Mouse (Mus musculus) kidney, embryonic 14.5 days (tissue): ENCODE data around the gene Mrpl38. TPM values are rescaled to one million over a fixed set of nuclear protein-coding genes. Genes with fewer than 3 reads are reported as not detected.

ENCODE experiments used
- ATAC-seq: fragments of 200-750 bp; cut with Nextera tagmentation; 2 replicates; pipeline ENCODE4 v1.8.0; 2017; ENCODE audit warnings: moderate number of reproducible peaks, mild to moderate bottlenecking, moderate TSS enrichment, moderate library complexity; ENCODE audit not compliant: low FRiP score, low TSS enrichment
- H3K27ac ChIP-seq: fragments of 300-500 bp; sonication (generic); 2 replicates; pipeline ENCODE4 v1.5.1; 2014; ENCODE audit warnings: low read depth, mild to moderate bottlenecking, low read length, moderate library complexity, mixed read lengths
- H3K27me3 ChIP-seq: fragments of 300-500 bp; sonication (generic); 2 replicates; pipeline ENCODE4 v1.6.1; 2014; ENCODE audit warnings: mild to moderate bottlenecking, low read length; ENCODE audit not compliant: control insufficient read depth, insufficient read depth
- H3K36me3 ChIP-seq: fragments of 300-500 bp; sonication (generic); 2 replicates; pipeline ENCODE4 v1.6.1; 2014; ENCODE audit warnings: low read length, mixed read lengths; ENCODE audit not compliant: control insufficient read depth, insufficient read depth
- H3K4me1 ChIP-seq: fragments of 300-500 bp; sonication (generic); 2 replicates; pipeline ENCODE4 v1.6.1; 2014; ENCODE audit warnings: low read length, mixed read lengths; ENCODE audit not compliant: control insufficient read depth, insufficient read depth
- H3K4me2 ChIP-seq: fragments of 300-500 bp; sonication (generic); replicated peaks from 2 replicates; pipeline ENCODE4 v1.6.1; 2014; ENCODE audit warnings: low read depth, mild to moderate bottlenecking, low read length
- H3K4me3 ChIP-seq: fragments of 300-500 bp; sonication (generic); 2 replicates; pipeline ENCODE4 v1.5.1; 2014; ENCODE audit warnings: mild to moderate bottlenecking, low read length
- H3K9ac ChIP-seq: fragments of 300-500 bp; sonication (generic); 2 replicates; pipeline ENCODE4 v1.6.1; 2014; ENCODE audit warnings: low read depth, mild to moderate bottlenecking, low read length, moderate library complexity
- H3K9me3 ChIP-seq: fragments of 300-500 bp; sonication (generic); 2 replicates; pipeline ENCODE4 v1.6.1; 2016; ENCODE audit warnings: low read length; ENCODE audit not compliant: control insufficient read depth
- WGBS: fragments of 180-500 bp; shearing (Covaris S2); extraction: QIAGEN DNeasy Blood & Tissue Kit; methylation state at CpG from one replicate; pipeline ENCODE4 v1.1.7; 2014; 5-methylcytosine and 5-hydroxymethylcytosine counted together
- polyA plus RNA-seq: library from polyadenylated mRNA; unstranded; fragments of >200 nt; fragmentation: Nextera tagmentation; extraction: Ambion mirVana; gene quantifications from 2 replicates; pipeline ENCODE4 v1.2.1, GENCODE M21; 2014

Mrpl38 gene
- polyA plus RNA-seq, 1 experiment from 2014 or later: 111 TPM

DNA sequence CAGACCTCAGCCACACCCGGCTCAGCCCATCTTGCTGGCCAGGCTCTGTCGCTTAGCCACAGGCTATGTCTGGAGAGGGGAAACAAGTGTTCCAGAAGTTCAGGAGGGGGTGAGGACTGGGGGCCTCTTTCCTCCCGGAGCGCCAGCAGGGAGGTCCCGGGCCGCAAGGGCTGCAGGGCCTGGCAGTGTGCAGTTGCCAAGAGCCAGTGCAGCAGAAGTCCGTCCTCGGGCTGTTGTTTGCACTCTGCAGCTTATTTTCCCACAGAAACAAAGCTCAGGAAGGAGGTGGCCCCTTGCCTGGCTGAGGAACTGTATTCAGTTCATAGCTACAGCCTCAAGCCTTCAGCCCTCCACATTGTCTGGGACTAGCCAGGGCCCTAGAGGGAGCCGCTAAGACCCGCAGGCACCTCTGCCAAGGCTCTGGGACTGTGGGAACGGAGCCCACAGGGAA lies 36.7 kb downstream of the Mrpl38 start:
- Histone ChIP-seq H3K4me1 (peaks cover 44% of the 10 kb centered on the region), H3K4me2 (peak overlapping the region; percentile 17; the same call in 1 of the 2 replicates), H3K27me3 (0 out of 2 replicates have a peak, but pooled peaks cover 6% of the 10 kb centered on the region), H3K36me3 (no peaks in the 10 kb centered on the region), H3K4me3 (no peak overlapping the region), H3K27ac (peak overlapping the region; percentile 83; the same call in 1 of the 2 replicates), H3K9me3 (no peaks in the 10 kb centered on the region), H3K9ac (no peak overlapping the region; the same call in 1 of the 2 replicates)
- 41% methylated on average over 11 of the region's 11 CpGs for WGBS
- ATAC-seq: no peak

DNA sequence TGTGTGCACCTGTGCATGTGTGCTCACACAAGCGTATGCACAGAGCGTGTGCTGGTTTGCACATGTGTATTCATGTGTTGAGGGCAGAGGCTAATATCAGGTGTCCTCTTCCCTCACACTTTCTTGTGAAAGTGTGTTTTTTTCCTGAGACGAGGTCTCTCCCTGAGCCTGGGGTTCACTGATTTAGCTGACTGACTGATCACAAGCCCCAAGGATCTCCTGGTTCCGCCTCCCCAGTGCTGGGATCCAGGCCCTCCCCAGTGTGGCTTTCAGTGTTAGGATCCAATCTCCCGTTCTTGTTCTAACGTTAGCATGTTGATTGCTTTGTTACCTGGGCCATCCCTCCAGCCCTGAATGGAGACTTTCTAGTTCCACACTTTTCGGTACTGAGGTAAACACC lies 37.8 kb downstream of the Mrpl38 start:
- H3K4me1 ChIP-seq: peaks cover 33% of the 10 kb centered on the region
- H3K27ac ChIP-seq: peak overlapping the region; percentile 83; the same call in 1 of the 2 replicates
- H3K9ac ChIP-seq: no peak overlapping the region
- 71% methylated on average over 7 of the region's 7 CpGs for WGBS
- ATAC-seq: no peak
- H3K36me3 ChIP-seq: no peaks in the 10 kb centered on the region
- no peaks in the 10 kb centered on the region for H3K27me3 ChIP-seq
- H3K9me3 ChIP-seq: 0 out of 2 replicates have a peak, but pooled peaks cover 2% of the 10 kb centered on the region
- H3K4me3 ChIP-seq: no peak overlapping the region
- H3K4me2 ChIP-seq: no peak overlapping the region

DNA sequence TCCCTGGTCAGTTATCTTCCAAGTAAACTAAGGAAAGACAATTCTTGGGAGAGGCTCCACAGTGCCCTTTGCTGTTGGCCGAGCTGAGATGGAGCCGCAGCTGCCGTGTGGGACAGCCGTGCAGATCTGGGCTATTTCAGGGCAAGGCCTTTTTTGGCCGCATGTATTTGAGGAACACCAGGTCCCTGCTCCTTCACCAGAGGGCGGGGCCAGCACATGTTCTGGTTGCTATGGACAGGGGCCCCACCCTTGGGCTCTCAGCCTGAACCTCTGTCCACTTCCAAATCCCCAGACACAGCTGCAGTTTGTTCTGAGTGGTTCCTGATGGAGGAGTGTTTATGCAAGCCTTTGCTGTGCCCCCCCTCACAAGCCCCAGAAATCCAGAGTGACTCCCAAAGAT lies 38.3 kb downstream of the Mrpl38 start:
- 0 out of 2 replicates have a peak, but pooled peaks cover 2% of the 10 kb centered on the region for H3K9me3 ChIP-seq
- no peaks in the 10 kb centered on the region for H3K27me3 ChIP-seq
- H3K9ac ChIP-seq: no peak overlapping the region
- no peak overlapping the region; the same call in 1 of the 2 replicates for H3K27ac ChIP-seq
- ATAC-seq: no peak
- no peak overlapping the region for H3K4me2 ChIP-seq
- 77% methylated on average over 6 of the region's 6 CpGs for WGBS
- H3K36me3 ChIP-seq: no peaks in the 10 kb centered on the region
- peaks cover 28% of the 10 kb centered on the region for H3K4me1 ChIP-seq
- no peak overlapping the region for H3K4me3 ChIP-seq

DNA sequence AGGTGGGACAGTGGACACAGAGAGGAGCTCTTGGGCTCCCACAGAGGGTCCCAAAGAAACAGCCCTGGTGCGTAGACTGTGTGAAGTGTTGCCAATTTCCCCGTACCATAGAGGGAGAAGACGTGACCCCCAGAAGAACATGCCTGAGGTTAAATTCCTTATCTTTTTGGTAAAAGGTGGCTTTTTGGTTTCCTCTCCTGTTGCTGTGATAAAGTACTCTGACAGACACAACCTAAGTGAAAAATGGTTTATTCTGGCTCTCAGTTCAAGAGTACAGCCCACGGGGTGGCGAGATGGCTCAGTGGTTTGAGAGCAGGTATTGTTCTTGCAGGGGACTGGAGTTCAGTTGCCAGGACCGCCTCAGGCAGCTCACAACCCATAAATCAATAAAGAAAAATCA lies 39.2 kb downstream of the Mrpl38 start:
- WGBS: 82% methylated on average over 6 of the region's 6 CpGs
- Histone ChIP-seq H3K4me1 (peaks cover 25% of the 10 kb centered on the region), H3K9me3 (0 out of 2 replicates have a peak, but pooled peaks cover 2% of the 10 kb centered on the region), H3K36me3 (no peaks in the 10 kb centered on the region), H3K4me2 (peak overlapping the region; percentile 13; the same call in 1 of the 2 replicates), H3K4me3 (no peak overlapping the region; the same call in 1 of the 2 replicates), H3K9ac (no peak overlapping the region; the same call in 1 of the 2 replicates), H3K27ac (peak overlapping the region; percentile 88), H3K27me3 (no peaks in the 10 kb centered on the region)
- no peak for ATAC-seq

DNA sequence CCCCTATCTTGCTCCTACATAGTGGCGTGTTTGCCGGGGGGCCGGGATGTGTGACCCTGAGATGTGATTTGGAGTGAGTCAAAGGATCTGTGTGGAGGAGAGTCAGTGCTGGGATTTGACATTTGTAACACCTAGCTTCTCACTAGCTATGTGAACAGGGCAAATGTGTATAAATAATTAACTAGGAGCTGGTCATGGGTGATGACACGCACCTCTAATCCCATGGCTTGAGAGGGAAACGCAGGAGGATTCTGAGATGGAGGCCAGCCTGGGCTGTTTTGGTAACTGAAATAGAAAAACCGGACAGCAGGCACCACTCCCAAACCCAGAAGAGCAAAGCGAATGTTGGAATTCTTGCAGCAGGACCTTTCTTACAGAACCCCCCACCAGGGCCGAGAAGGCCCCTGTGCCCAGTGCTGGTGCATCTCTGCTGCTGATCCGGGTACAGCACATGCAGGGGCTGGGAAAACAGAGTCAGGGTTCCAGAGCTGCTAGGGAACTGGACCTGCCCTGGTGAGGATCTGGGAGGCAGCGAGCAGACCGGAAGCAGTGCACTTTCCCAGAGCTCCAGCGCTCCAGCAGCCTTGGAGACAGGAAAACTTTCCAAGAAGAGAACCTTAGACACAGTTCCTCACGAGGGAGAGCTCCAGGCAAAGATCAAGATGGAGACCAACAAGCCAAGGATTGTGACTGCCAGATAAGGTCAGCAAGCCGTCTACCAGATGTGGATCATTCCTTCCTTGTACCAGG lies 39.8 kb downstream of the Mrpl38 start:
- peaks cover 21% of the 10 kb centered on the region for H3K4me1 ChIP-seq
- peak overlapping the region; percentile 88 for H3K27ac ChIP-seq
- WGBS: 58% methylated on average over 14 of the region's 14 CpGs
- H3K9me3 ChIP-seq: 0 out of 2 replicates have a peak, but pooled peaks cover 2% of the 10 kb centered on the region
- ATAC-seq: peak; percentile 58; the same call in 1 of the 2 replicates
- H3K36me3 ChIP-seq: no peaks in the 10 kb centered on the region
- peak overlapping the region; percentile 13; the same call in 1 of the 2 replicates for H3K4me2 ChIP-seq
- H3K4me3 ChIP-seq: no peak overlapping the region; the same call in 1 of the 2 replicates
- no peak overlapping the region; the same call in 1 of the 2 replicates for H3K9ac ChIP-seq
- H3K27me3 ChIP-seq: no peaks in the 10 kb centered on the region

DNA sequence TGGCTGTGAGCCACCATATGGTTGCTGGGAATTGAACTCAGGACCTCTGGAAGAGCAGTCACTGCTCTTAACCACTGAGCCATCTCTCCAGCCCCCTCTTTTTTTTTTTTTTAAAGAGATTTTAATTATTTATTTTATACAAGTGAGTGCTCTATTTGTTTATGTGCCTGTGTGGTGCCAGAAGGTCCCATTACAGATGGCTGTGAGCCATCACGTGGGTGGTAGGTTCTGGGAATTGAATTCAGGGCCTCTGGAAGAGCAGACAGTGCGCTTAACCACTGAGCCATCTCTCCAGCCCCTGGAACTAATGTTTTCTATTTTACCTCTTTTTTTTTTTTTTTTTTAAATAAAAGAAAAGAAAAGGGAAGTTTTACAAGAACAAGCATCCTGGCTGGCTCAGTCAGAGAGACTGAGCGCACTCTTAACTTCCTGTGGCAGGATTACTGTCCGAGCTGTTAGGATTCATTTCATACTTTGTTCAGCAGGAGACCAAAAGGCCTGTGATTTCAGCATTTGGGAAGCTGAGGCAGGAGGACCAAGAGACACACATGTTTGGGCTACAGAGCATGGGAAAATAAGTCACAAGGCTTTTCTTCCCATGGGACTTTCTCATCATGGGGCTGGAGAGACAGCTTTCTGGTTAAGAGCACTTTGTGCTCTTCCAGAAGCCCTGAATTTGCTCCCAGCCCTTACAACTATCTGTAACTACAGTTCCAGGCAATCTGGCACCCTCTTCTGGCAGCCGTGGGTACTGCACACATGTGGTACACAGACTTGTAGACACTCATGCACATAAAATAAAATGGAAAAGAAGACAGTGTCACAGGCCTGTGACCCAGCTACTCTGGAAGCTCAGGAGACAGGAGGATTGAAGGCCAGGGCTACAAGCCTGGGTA lies 42.2 kb downstream of the Mrpl38 start:
- Histone ChIP-seq H3K4me1 (0 out of 2 replicates have a peak, but pooled peaks cover 6% of the 10 kb centered on the region), H3K9me3 (0 out of 2 replicates have a peak, but pooled peaks cover 2% of the 10 kb centered on the region), H3K9ac (no peak overlapping the region), H3K4me2 (no peak overlapping the region), H3K36me3 (no peaks in the 10 kb centered on the region), H3K27me3 (no peaks in the 10 kb centered on the region), H3K4me3 (no peak overlapping the region), H3K27ac (no peak overlapping the region)
- 92% methylated on average over 5 of the region's 5 CpGs for WGBS
- ATAC-seq: no peak

DNA sequence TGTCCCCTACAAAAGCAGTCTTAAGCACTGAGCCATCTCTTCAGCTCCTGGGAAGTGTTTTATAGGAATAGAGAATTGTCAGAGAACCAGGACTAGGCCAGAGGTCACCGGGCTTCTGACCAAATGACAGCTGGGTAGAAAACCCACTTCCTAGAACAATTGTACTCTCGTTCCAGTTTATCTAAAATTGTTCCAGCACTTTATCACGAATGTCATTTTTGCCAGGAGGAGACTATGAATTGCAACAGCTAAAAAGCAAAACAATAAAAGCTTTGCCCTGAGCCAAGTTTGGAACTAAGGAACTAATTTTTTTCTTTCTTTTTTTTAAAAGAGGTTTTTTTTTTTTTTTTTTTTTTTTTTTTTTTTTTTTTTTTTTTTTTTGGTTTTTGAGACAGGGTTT lies 43.1 kb downstream of the Mrpl38 start:
- no peak overlapping the region for H3K9ac ChIP-seq
- 0 out of 2 replicates have a peak, but pooled peaks cover 6% of the 10 kb centered on the region for H3K4me1 ChIP-seq
- no peaks in the 10 kb centered on the region for H3K36me3 ChIP-seq
- no peaks in the 10 kb centered on the region for H3K27me3 ChIP-seq
- no peak overlapping the region for H3K4me3 ChIP-seq
- ATAC-seq: no peak
- 68% methylated on average over 3 of the region's 3 CpGs for WGBS
- H3K9me3 ChIP-seq: 0 out of 2 replicates have a peak, but pooled peaks cover 2% of the 10 kb centered on the region
- no peak overlapping the region; the same call in 1 of the 2 replicates for H3K27ac ChIP-seq
- H3K4me2 ChIP-seq: no peak overlapping the region

DNA sequence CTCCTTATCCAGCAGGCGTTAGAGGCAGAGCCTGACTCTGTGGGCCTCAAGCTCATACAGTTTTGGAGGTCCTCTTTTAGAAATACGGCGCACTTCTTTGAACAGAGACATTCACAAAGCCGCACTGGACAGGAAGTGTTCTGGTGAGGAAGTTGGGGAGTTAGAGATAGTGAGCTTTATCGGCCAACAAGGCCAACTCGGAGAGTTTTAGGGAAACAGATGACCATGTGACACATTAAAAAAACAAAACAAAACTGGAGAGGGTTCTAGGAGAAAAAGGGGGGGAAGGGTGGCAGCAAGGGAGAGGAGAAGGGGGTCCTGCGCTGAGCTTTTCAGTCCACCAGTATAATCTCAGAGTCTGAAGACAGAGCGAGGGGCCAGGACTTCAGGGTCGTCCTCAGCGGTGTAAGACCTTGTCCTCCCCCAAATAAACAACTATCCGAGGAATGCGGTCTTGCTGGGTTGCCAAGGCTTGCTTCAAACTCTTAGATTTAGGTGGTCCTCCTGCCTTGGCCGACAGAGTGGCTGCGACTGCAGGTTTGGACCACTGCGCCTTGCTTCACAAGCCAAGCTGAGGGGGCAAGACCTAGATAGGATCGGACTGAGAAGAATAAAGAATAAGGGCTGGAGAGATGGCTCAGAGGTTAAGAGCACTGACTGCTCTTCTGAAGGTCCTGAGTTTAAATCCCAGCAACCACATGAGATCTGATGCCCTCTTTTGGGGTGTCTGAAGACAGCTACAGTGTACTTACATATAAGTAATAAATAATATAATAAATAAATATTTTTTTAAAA lies 44.7 kb downstream of the Mrpl38 start:
- Histone ChIP-seq H3K9ac (no peak overlapping the region), H3K9me3 (0 out of 2 replicates have a peak, but pooled peaks cover 2% of the 10 kb centered on the region), H3K4me2 (no peak overlapping the region; the same call in 1 of the 2 replicates), H3K27ac (peak overlapping the region; percentile 1; the same call in 1 of the 2 replicates), H3K4me3 (no peak overlapping the region), H3K36me3 (no peaks in the 10 kb centered on the region), H3K4me1 (0 out of 2 replicates have a peak, but pooled peaks cover 6% of the 10 kb centered on the region), H3K27me3 (no peaks in the 10 kb centered on the region)
- WGBS: 54% methylated on average over 16 of the region's 16 CpGs
- ATAC-seq: no peak
